Mouse (Mus musculus) v-Abl transformed pro-B cells (cell line): Measurements from ENCODE around the gene Slc50a1.

Experiments used
- in situ Hi-C, 2 experiments: fragments of 400-800 bp; cut with MboI; formaldehyde crosslinking; loops; one replicate each; pipeline ENCODE4 v1.15.1; 2025; ENCODE audit not compliant: unreplicated experiment in 2 of 2

Slc50a1 gene

DNA sequence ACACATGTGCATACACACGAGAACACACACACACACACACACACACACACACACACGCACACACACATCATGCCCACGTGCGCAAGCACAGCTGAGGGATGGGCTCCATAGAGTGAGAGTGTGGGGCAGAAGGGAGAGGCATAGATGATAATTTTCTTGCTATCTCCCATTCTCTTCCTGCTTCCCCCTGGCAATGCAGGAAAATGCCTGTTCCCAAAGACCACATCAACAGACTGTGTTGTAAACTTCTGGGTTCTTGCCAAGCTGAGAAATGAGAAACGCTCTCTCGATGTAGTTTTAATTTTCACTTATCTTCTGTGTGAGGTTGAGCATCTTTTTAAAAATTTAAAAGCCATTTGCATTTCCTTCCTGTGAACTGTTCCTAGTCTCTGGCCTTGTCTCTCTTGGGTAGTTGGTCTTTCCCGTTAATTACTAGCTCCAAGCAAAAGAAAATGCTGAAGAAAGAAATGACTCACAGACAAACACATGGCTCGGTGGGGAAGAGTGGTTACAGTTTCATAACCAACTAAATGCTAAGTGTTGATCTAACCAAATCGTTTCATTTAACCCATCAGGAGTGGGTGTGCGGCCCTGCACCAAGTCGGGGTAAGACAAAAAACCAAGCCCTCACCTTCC, 26.5 kb upstream of the Slc50a1 start:
- in situ Hi-C loops, result no loop called here

DNA sequence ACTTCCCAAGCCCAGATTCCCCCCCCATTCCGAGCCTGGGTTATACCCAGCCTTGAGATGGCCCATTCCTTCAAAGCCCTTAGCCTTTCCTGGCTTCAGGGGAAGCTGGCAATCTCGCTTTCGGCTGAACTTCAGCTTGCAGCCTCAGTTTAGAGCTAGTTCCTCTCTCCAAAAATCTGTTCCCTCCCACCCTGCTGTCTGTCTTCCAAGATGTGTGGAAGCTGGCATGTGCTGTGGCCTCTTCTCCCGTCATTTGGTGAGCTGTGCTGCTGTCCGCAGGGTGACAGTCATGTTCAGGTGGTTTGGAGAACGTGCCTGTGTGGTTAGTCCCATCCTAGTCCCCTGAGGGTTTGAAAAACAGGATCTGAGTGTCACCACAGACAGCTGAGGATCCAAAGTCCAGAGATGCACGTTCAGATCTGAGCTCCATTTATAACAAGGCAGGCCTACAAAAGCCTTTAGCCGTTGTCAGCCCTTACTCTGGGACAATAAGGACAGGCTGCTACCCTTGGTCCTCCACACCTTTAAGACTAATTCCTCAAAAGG, 25.4 kb upstream of the Slc50a1 start:
- in situ Hi-C loops, result no loop called here

GRCm38 (mm10) chr3:89294195-89294594, 23.8 kb upstream of the Slc50a1 start:
- in situ Hi-C loops, result no loop called here

GRCm38 (mm10) chr3:89293247-89293918, 23.0 kb upstream of the Slc50a1 start:
- in situ Hi-C loops, result no loop called here

GRCm38 (mm10) chr3:89292303-89292702, 21.9 kb upstream of the Slc50a1 start:
- in situ Hi-C loops, result no loop called here

GRCm38 (mm10) chr3:89291874-89292273, 21.5 kb upstream of the Slc50a1 start:
- in situ Hi-C loops, result no loop called here

DNA sequence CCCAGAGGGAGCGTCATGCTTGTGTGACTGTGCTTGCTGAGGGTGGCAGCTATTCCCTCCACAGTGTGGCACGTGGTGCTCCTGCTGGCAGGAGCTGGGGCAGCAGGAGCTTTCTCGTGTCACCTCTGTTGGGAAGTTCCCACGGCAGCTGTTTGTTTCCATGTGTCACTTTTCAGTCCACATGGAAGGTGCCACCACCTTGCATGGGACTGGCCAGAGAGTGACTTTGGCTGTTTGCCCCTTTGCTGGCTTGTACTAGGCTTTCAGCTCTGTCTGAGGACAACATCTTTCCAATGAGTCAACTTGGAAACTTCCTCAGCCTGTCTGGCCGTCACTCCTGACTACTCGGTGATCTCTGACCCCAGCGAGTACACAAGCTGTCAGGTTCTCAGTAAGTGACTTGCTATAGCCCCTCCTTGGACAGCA, 18.1 kb upstream of the Slc50a1 start:
- in situ Hi-C loops, result no loop called here

DNA sequence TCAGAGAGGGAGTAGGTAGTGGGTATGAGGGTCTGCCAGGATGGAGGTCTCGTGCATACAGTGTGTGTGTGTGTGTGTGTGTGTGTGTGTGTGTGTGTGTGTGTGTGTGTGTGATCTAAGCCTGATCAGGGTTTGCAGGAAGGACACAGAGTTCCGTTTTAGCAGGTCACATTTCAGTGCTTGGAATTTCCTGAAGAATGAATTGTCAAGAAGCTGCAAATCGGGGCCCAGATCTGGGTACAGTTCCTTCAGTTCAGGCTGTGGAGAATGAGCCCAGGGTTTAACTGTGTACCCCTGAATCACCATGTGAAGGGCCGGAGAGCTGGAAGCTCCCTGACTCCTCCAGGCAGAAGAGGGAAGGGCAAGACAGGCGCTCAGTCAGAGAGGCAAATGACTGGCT, 16.9 kb upstream of the Slc50a1 start:
- in situ Hi-C loops, result no loop called here

DNA sequence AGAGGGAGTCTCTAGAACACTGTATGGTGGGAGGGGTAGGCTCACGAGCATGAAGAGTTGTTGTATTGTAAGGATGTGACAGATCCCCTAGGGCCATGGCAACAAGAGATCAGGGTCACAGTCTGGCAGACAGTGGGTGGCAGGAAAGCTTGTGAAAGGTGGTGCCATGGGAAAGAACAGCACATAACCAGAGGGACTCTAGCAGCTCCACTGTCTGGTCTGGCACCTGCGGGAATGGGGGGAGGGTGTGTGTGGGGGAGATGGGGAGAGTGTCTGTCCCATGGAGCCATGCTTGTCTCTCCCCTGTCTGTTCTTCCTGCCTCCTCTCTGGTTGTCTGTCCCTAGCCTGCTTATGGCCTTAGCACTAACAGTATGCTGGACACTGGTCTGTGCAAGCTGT, 15.2 kb upstream of the Slc50a1 start:
- in situ Hi-C loops, result no loop called here

- in situ Hi-C loops, result loop anchor here (5.0 kb wide), 1 partner anchor 37 kb away; the partner anchor contains the start of genes Krtcap2 (in 2 of the 2) and Trim46 (in 2 of the 2)
These were observed 13.9 kb upstream of the Slc50a1 start for GRCm38 (mm10) chr3:89284261-89284660.

DNA sequence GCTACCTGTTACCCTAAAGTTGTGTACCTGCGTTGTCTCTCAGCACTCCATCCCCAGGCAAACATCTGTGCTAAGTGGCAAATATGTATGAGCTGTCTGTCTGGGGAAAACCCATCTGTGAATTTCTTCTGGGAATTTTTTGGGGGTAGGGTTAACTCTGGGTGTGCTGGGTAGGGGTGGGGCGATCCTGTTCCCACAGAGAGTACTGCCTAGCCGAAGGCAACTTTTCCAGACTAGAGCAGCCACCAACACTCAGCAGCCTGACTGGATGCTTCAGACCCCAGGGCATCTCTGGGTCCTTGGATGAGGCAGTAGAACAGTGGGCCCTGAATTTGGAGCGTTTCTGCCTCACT, 11.9 kb upstream of the Slc50a1 start:
- in situ Hi-C loops, result loop anchor here (5.0 kb wide), 1 partner anchor 35 kb away; the partner anchor contains the start of genes Krtcap2 (in 2 of the 2) and Trim46 (in 2 of the 2)

GRCm38 (mm10) chr3:89281579-89282290, 11.4 kb upstream of the Slc50a1 start:
- in situ Hi-C loops, result loop anchor here (5.0 kb wide), 1 partner anchor 34 kb away; the partner anchor contains the start of genes Krtcap2 (in 2 of the 2) and Trim46 (in 2 of the 2)

GRCm38 (mm10) chr3:89280606-89281511, 10.5 kb upstream of the Slc50a1 start, which contains the start of gene Efna1:
Efna1 (minus strand) TSS chr3:89281142.
- in situ Hi-C loops, result loop anchor here (5.0 kb wide), 1 partner anchor 34 kb away; the partner anchor contains the start of genes Krtcap2 (in 2 of the 2) and Trim46 (in 2 of the 2)

GRCm38 (mm10) chr3:89280050-89280605, 9.8 kb upstream of the Slc50a1 start:
- in situ Hi-C loops, result loop anchor here (5.0 kb wide), 1 partner anchor 33 kb away; the partner anchor contains the start of genes Krtcap2 (in 2 of the 2) and Trim46 (in 2 of the 2)

GRCm38 (mm10) chr3:89279153-89279890, 9.0 kb upstream of the Slc50a1 start:
- in situ Hi-C loops, result no loop called here

DNA sequence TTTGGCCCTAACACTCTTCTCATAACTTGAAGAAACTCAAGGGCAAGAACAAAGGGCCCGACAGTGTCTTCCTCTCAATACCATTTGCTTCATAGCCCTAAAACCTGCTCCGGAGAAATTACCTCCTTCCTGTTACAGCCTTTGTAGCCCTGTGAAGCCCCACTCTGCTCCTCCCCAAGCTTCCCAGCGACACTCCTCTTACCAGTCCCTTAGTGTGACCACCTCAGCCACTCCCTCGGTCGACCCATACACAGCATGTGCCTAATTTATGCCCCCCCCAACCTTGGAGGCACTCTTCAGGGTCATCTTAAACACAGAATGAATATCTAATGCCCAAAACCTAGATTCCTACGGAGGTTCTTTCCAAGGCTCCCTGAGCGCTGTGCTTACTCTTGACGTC, 8.3 kb upstream of the Slc50a1 start:
- in situ Hi-C loops, result no loop called here

DNA sequence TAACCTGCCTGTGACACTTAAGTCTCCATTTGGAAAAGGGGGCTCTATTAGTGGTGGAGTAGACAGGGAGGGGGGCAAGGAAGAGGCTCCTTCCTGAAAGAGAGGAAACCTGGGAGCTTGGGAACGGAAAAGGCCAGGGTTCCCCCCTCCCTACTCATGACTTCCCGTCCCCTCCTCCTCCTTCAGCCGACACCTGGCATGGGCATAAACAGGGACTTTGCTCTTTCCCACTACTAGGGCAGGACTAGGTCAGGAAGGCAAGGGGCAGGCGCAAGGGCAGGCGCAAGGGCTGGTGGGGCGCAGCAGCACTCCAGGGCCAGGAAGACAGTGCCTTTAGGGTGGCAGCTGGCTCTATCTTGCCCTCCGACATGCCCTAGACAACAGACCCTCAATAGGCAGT, 7.7 kb upstream of the Slc50a1 start:
- in situ Hi-C loops, result no loop called here

DNA sequence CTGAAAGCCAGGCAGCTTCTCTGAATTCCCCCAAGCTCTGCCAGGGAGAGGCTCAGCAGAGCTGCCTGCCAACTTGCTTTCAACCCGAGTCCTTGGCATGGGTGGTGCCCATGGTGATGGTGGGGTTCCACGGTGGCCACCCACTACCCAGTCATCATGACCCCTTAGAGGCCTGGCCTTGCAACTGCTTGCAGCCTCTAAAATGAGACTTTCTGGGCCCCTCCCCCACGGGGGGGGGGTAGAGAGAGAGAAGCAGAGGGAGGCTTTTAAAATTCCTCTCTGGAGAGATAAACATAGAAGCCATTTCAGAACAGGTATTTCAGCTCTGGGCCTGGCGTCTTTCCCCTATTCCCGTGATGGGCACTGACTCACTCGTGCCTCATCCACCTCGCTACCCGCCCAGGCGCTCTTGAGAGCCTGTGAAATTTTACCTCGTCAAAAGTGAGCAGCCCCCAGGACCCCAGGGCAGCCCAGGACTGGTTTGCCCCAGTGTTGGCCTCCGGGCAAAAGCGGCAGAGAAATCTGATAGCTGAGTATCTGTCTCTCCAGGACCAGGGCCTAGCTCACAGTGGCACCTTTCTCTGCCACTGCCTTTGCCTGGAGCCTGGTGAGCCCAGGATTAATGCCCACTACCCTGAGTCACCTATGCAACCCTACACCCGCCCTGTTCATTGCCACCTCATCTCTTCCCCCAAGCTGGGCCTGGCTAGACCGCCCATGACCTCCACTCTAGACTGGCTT, 7.1 kb upstream of the Slc50a1 start:
- in situ Hi-C loops, result no loop called here
